Mouse (Mus musculus) ES-E14 (cell line): ENCODE data around the gene Fndc7. TPM values are rescaled to one million over a fixed set of nuclear protein-coding genes. Genes with fewer than 3 reads are reported as not detected.
"Not testable (repeated sequence)": the region's sequence is repeated elsewhere in the genome, so short reads cannot be mapped to it uniquely, and the experiment has no call there.

Experiments used
- DNase-seq: peaks from one replicate; pipeline ENCODE4 v3.0.0-alpha.2; 2013; ENCODE audit warnings: low read depth, low spot score
- H3K27ac ChIP-seq: 2 replicates; pipeline ENCODE4 v1.5.1; 2012; ENCODE audit warnings: low read depth, mild to moderate bottlenecking, low read length, moderate library complexity, mixed read lengths; ENCODE audit not compliant: poor library complexity, insufficient read depth, severe bottlenecking
- H3K36me3 ChIP-seq: 2 replicates; pipeline ENCODE4 v1.6.1; 2012; ENCODE audit warnings: mild to moderate bottlenecking, low read length, moderate library complexity, mixed read lengths; ENCODE audit not compliant: control insufficient read depth, poor library complexity, insufficient read depth, severe bottlenecking
- H3K4me1 ChIP-seq, 2 experiments: fragments of 150-350 bp in 1 of 2; sonication (generic) in 1 of 2; 2 replicates each; pipeline ENCODE4 v1.6.1; 2012; ENCODE audit warnings: low read length in 2 of 2, mild to moderate bottlenecking in 1 of 2, mixed read lengths in 1 of 2; ENCODE audit not compliant: control insufficient read depth in 2 of 2, insufficient read depth in 2 of 2, poor library complexity in 1 of 2
- H3K4me3 ChIP-seq, 2 experiments: fragments of 150-350 bp in 1 of 2; sonication (generic) in 1 of 2; 2 replicates each; pipeline ENCODE4 v1.5.1; 2012; ENCODE audit warnings: low read length in 2 of 2, low read depth in 1 of 2, mild to moderate bottlenecking in 1 of 2, mixed read lengths in 1 of 2; ENCODE audit not compliant: insufficient read depth in 1 of 2, poor library complexity in 1 of 2, severe bottlenecking in 1 of 2
- H3K9ac ChIP-seq: 2 replicates; pipeline ENCODE4 v1.6.1; 2012; ENCODE audit warnings: low read depth, mild to moderate bottlenecking, low read length, mixed read lengths; ENCODE audit not compliant: poor library complexity, insufficient read depth, severe bottlenecking
- H3K9me3 ChIP-seq: fragments of 150-350 bp; sonication (generic); 2 replicates; pipeline ENCODE4 v1.6.1; 2012; ENCODE audit warnings: low read depth, mild to moderate bottlenecking, low read length; ENCODE audit not compliant: control insufficient read depth, insufficient read depth
- CHD2 ChIP-seq: IDR thresholded peaks from 2 replicates; pipeline ENCODE4 v1.6.1; 2014; ENCODE audit warnings: mild to moderate bottlenecking, low read depth, low read length, inconsistent platforms
- HCFC1 ChIP-seq: IDR thresholded peaks from 2 replicates; pipeline ENCODE4 v1.6.1; 2012; ENCODE audit warnings: low read length, inconsistent platforms, borderline replicate concordance; ENCODE audit not compliant: insufficient read depth
- MAFK ChIP-seq: IDR thresholded peaks from 2 replicates; pipeline ENCODE4 v1.6.1; 2014; ENCODE audit warnings: mild to moderate bottlenecking, low read depth, low read length, inconsistent platforms; ENCODE audit not compliant: insufficient read depth
- ZC3H11A ChIP-seq: IDR thresholded peaks from 2 replicates; pipeline ENCODE4 v1.6.1; 2012; ENCODE audit warnings: low read depth, mild to moderate bottlenecking, inconsistent platforms, low read length, borderline replicate concordance
- ZNF384 ChIP-seq: IDR thresholded peaks from 2 replicates; pipeline ENCODE4 v1.6.1; 2012; ENCODE audit warnings: low read depth, low read length, inconsistent platforms
- in situ Hi-C, 2 experiments: fragments of 600-800 bp; cut with MboI; formaldehyde crosslinking; loops; one replicate each; pipeline ENCODE4 v1.15.1; 2025; ENCODE audit warnings: low sequenced_read_pairs in 2 of 2, inconsistent platforms in 1 of 2; ENCODE audit not compliant: unreplicated experiment in 2 of 2
- total RNA-seq: library from RNA; depleted of rRNA; stranded (reverse); fragments of 300-350 nt; gene quantifications from 2 replicates; pipeline ENCODE4 v1.2.3, GENCODE M21; 2012

The Fndc7 gene
- total RNA-seq, 1 experiment: 0.09 TPM

- in situ Hi-C loops: no loop called here
- Histone ChIP-seq H3K9ac (no peak overlapping the region), H3K9me3 (no peaks in the 10 kb centered on the region), H3K27ac (no peak overlapping the region), H3K4me1 (peaks cover 0 to 11% of the 10 kb centered on the region in 2 experiments; a peak in 1 of 4 replicates), H3K4me3 (no peak overlapping the region), H3K36me3 (no peaks in the 10 kb centered on the region)
- TF ChIP-seq MAFK: no peak
- no peak for TF ChIP-seq CHD2
- no peak for TF ChIP-seq ZC3H11A
- no peak for TF ChIP-seq ZNF384
- no peak for TF ChIP-seq HCFC1
- no peak for DNase-seq
These were observed 3.9 kb downstream of the Fndc7 start for GRCm38 (mm10) chr3:108885686-108886530.

DNA sequence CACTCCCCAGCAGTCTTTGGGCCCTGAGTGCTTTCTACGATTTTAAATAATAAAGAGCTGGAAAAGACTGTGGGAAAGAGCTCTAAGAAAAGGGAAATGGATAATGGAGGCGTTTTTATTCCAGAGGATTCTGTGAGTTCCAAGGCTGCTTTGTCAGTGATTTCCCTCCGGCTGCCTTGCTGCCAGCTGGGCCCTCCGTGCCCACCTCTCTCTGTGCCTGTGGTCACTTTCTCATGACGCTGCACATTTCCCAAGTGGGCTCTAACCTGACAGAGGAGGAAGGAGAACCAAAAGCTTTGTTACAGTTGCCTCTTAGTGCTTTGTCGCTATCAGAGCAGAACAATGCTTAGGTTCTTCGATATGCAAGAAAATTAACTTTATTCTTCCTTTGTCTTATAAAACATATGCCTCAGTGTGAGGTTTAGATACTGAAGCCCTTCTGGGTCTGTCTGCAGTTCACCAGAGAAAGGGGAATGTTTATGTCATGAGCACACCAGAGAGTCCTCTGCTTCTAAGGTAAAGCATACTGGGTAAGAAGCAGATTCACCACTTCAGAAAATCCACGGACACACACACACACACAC lies 5.0 kb downstream of the Fndc7 start:
- peaks cover 1 to 14% of the 10 kb centered on the region in 2 experiments; a peak in 1 of 4 replicates for H3K4me1 ChIP-seq
- TF ChIP-seq CHD2: no peak
- TF ChIP-seq ZC3H11A: no peak
- TF ChIP-seq MAFK: no peak
- no peak for TF ChIP-seq HCFC1
- TF ChIP-seq ZNF384: no peak
- no peak overlapping the region for H3K9ac ChIP-seq
- H3K36me3 ChIP-seq: no peaks in the 10 kb centered on the region
- DNase-seq: no peak
- H3K27ac ChIP-seq: no peak overlapping the region; the same call in 1 of the 2 replicates
- H3K9me3 ChIP-seq: no peaks in the 10 kb centered on the region
- no peak overlapping the region for H3K4me3 ChIP-seq
- in situ Hi-C loops: no loop called here

DNA sequence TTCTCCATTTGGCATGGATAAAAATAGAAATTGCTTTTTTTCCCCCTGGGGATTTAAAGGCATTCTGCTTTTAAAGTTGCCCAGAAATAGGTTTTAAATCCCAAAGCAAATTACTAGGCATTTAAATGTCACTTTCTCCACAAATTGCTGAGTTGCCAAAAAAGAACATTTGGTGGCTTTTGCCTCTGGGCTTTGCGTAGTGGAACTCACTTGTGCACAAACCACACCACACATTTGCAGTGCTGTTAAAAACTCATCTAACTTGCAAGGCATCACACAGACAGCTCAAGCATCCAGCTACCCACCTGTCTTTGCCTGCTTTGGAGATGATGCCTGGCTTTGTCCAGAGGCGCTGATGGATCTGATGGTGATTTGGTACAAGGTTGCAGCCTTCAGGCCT lies 6.7 kb downstream of the Fndc7 start:
- Histone ChIP-seq H3K27ac (no peak overlapping the region), H3K36me3 (no peaks in the 10 kb centered on the region), H3K9ac (no peak overlapping the region), H3K9me3 (no peaks in the 10 kb centered on the region), H3K4me3 (no peak overlapping the region), H3K4me1 (peaks cover 1 to 14% of the 10 kb centered on the region in 2 experiments; a peak in 1 of 4 replicates)
- no peak for DNase-seq
- no peak for TF ChIP-seq ZNF384
- peak; percentile 74 for TF ChIP-seq MAFK
- in situ Hi-C loops: no loop called here

DNA sequence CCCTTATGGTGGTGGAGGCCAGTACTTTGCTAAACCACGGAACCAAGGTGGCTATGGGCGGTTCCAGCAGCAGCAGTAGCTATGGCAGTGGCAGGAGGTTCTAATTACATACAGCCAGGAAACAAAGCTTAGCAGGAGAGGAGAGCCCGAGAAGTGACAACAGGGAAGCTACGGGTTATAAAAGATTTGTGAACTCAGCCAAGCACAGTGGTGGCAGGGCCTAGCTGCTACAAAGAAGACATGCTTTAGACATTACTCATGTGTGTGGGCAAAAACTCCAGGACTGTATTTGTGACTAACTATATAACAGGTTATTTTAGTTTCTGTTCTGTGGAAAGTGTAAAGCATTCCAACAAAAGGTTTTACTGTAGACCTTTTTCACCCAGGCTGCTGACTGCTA lies 7.9 kb downstream of the Fndc7 start:
- H3K36me3 ChIP-seq, DNase-seq, H3K9ac ChIP-seq, H3K9me3 ChIP-seq, H3K4me3 ChIP-seq, in situ Hi-C loops, H3K27ac ChIP-seq: not testable (repeated sequence)
- H3K4me1 ChIP-seq: peaks cover 1 to 11% of the 10 kb centered on the region in 2 experiments; a peak in 1 of 4 replicates
